Mouse (Mus musculus) adrenal gland, adult 18-20 months (tissue): Measurements from ENCODE around the gene Nrbf2. TPM values are rescaled to one million over a fixed set of nuclear protein-coding genes. Genes with fewer than 3 reads are reported as not detected.

Experiments used
- DNase-seq, 2 experiments: peaks; one replicate each; pipeline ENCODE4 v3.0.0; 2021 to 2022; ENCODE audit warnings: low spot score in 2 of 2
- long read RNA-seq, 2 experiments: library from polyadenylated mRNA; stranded (forward); transcript quantifications; one replicate each; pipeline ENCODE4 v2.0.0; 2021
- total RNA-seq, 2 experiments: library from RNA; stranded (reverse); gene quantifications; 1 replicate in 1 of 2; 2 replicates in 1 of 2; pipeline ENCODE4 v1.2.3; 2021

Nrbf2 gene
- total RNA-seq, result 10 to 100 TPM; 18.1 to 23.7 TPM
- long read RNA-seq, experiment 1, transcript Nrbf2-201 (4 exons, 1,813 nt), result major isoform, 24 of 31 reads
- long read RNA-seq, experiment 1, partial matches to known transcripts, result 0 of 31 reads
- long read RNA-seq, experiment 1, other reads (novel, unspliced or antisense), result 7 of 31 reads
- long read RNA-seq, experiment 2, transcript Nrbf2-201 (4 exons, 1,813 nt), result major isoform, 81 of 85 reads
- long read RNA-seq, experiment 2, partial matches to known transcripts, result 0 of 85 reads
- long read RNA-seq, experiment 2, other reads (novel, unspliced or antisense), result 4 of 85 reads

GRCm38 (mm10) chr10:67285176-67285814 lies at the start of gene Nrbf2:
TSS of gene Nrbf2 (minus strand) at chr10:67285305.
- DNase-seq, result peak; percentile 69 to 75

- DNase-seq, result no peak
Measured at GRCm38 (mm10) chr10:67330580-67330979, 45.5 kb upstream of the Nrbf2 start.

GRCm38 (mm10) chr10:67329661-67330060 lies 44.6 kb upstream of the Nrbf2 start:
- no peak for DNase-seq

- no peak for DNase-seq
Measured at GRCm38 (mm10) chr10:67328208-67328607, 43.1 kb upstream of the Nrbf2 start.

GRCm38 (mm10) chr10:67324036-67324435 lies 38.9 kb upstream of the Nrbf2 start:
- no peak for DNase-seq

GRCm38 (mm10) chr10:67321396-67321795 lies 36.3 kb upstream of the Nrbf2 start:
- no peak for DNase-seq

- no peak for DNase-seq
Measured at GRCm38 (mm10) chr10:67320207-67320859, 35.2 kb upstream of the Nrbf2 start.

GRCm38 (mm10) chr10:67319016-67319725 lies 34.1 kb upstream of the Nrbf2 start:
- DNase-seq, result no peak

GRCm38 (mm10) chr10:67317931-67318460 lies 32.9 kb upstream of the Nrbf2 start:
- no peak for DNase-seq

GRCm38 (mm10) chr10:67314811-67315435 lies 29.8 kb upstream of the Nrbf2 start:
- DNase-seq, result peak; percentile 53 to 64

- no peak for DNase-seq
Measured at GRCm38 (mm10) chr10:67312456-67312855, 27.4 kb upstream of the Nrbf2 start.

GRCm38 (mm10) chr10:67311277-67311959 lies 26.3 kb upstream of the Nrbf2 start:
- DNase-seq, result peak; percentile 48 to 49

- DNase-seq, result no peak
Measured at GRCm38 (mm10) chr10:67309483-67310138, 24.5 kb upstream of the Nrbf2 start.

- DNase-seq, result no peak
Measured at GRCm38 (mm10) chr10:67302340-67302739, 17.2 kb upstream of the Nrbf2 start.

GRCm38 (mm10) chr10:67301046-67301445 lies 15.9 kb upstream of the Nrbf2 start:
- DNase-seq, result no peak

- no peak for DNase-seq
Measured at GRCm38 (mm10) chr10:67299285-67299684, 14.2 kb upstream of the Nrbf2 start.

- DNase-seq, result no peak
Measured at GRCm38 (mm10) chr10:67298856-67299255, 13.8 kb upstream of the Nrbf2 start.

- DNase-seq, result no peak
Measured at GRCm38 (mm10) chr10:67297175-67297855, 12.2 kb upstream of the Nrbf2 start.
